Mouse (Mus musculus): ENCODE results near the gene Cd3eap. TPM values are rescaled to one million over a fixed set of nuclear protein-coding genes. Genes with fewer than 3 reads are reported as not detected.
A peak's percentile ranks its signal among the peaks of the same experiment; 100 is the strongest.

The Cd3eap gene
- polyA plus RNA-seq, 1 experiment from 2014 or later, result 30.2 TPM

DNA sequence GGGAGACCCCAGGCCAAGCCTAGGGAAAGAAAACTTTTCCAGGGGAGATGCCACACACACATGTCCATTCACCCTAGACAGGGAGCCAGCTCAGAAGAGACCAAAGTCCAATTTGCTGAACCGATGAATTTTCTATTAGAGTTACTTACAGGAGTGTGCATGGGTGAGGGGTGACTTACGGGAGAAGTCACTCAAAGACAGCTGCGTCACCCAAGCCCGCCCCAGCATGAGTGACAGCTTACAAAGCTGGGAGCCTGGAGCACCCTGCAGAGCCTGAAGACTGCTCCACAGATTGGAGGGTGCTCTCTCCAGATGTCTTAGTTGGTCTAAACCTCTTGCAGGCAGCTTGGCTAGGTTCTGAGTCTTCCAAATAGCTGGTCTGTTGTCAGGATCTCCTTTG lies 47.3 kb downstream of the Cd3eap start:
- 35% methylated on average over 4 of the region's 4 CpGs for WGBS
- H3K27me3 ChIP-seq (replicated peaks; ENCODE audit: control insufficient read depth, insufficient read depth, low read length), result peaks cover 36% of the 10 kb centered on the region
- no peak for ATAC-seq (replicated peaks; ENCODE audit: low FRiP score)

DNA sequence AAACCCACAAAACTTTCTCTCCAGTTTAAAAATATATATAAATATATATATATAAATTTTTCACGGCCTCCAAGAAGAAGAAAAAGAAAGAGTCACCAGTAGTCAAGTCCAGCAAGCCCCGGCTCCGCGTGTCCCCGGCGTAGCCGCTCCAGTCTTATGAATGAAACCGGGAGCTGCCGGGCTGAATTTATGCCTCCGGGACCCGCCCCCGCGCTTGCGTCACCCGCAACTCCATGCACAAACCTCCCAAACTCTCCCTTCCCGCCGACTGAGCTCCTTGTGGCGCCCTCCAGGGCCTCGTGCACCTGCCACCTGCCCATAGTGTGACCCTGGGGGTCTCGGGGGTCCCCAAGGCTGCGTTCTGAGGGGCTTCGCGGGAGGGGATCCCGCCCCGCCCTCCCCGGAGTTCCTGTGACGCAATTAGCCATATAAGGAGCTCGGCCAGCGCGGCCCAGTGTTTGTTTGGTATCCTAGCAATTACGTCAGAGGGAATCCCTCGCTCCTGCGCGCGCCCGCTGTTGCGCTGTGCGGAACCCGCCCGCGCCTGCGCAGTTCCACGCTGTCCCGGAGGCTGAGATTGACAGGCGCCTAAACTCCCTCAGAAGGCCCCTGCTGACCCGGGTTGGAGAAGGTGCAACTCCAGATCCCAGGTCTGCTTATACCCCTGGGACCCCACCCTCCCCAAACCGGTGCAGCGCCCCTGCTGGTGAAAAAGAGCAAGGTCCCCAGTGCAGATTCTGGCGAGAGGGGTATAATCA lies 49.2 kb downstream of the Cd3eap start, which contains the start of gene Fosb:
TSS of gene Fosb (minus strand) at position 168 of the 758 bp plus-strand sequence.
- no peak within 1 kb of the TSS for H3K27ac ChIP-seq (ENCODE audit: low read depth, low read length)
- peak; percentile 82 for ATAC-seq (replicated peaks; ENCODE audit: low FRiP score)

More for the DNA sequence above, 47.3 kb downstream of the Cd3eap start:
- Histone ChIP-seq H3K4me1 (replicated peaks; ENCODE audit: control insufficient read depth, insufficient read depth, low read length) (peaks cover 9% of the 10 kb centered on the region), H3K27ac (ENCODE audit: low read depth, low read length) (no peak overlapping the region), H3K4me3 (ENCODE audit: low read depth, low read length) (no peak overlapping the region), H3K36me3 (ENCODE audit: control insufficient read depth, insufficient read depth, low read length) (no peaks in the 10 kb centered on the region), H3K9me3 (ENCODE audit: control insufficient read depth, low read length) (no peaks in the 10 kb centered on the region), H3K4me2 (no peak overlapping the region), H3K9ac (ENCODE audit: low read depth, low read length) (no peak overlapping the region)
- DNase-seq (ENCODE audit: low spot score), result no peak

DNA sequence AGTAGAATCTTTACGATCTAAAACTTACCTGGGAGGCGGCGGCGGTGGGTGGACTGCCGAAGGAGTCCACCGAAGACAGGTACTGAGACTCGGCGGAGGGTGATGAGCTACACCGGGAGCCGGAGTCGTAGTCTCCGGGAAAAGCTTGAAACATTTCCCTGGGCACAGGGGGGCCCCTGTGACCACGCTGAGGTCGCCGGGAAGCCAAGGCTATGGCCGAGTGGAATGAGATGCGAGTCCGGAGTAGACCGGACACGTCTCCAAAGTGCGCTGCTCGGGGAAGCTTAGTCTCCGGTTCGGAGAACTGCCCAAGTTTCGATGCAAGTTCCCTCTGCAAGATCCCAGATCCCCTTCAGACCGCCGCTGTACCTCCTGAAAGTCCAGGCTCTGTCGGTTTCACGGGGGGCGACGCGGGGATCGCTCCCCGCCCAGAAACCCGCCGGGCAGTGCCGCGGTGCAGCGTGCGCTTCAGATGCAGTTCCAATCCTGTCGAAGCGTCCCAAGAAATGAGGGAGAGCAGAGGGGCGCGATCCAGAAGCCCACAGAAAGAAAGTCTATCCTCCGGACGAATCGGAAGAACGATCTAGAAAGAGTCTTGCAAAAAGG lies 49.9 kb downstream of the Cd3eap start:
- H3K4me1 ChIP-seq (replicated peaks; ENCODE audit: control insufficient read depth, insufficient read depth, low read length), result peaks cover 12% of the 10 kb centered on the region
- peak overlapping the region; percentile 51 for H3K9ac ChIP-seq (ENCODE audit: low read depth, low read length)
- H3K9me3 ChIP-seq (ENCODE audit: control insufficient read depth, low read length), result no peaks in the 10 kb centered on the region
- peak overlapping the region; percentile 69 for H3K4me3 ChIP-seq (ENCODE audit: low read depth, low read length)
- DNase-seq (ENCODE audit: low spot score) (no peak), ATAC-seq (replicated peaks; ENCODE audit: low FRiP score) (no peak)
- peak overlapping the region; percentile 100 for H3K4me2 ChIP-seq
- no peak overlapping the region for H3K27ac ChIP-seq (ENCODE audit: low read depth, low read length)
- H3K36me3 ChIP-seq (ENCODE audit: control insufficient read depth, insufficient read depth, low read length), result no peaks in the 10 kb centered on the region
- under 1% methylated on average over 48 of the region's 48 CpGs for WGBS
- peaks cover 48% of the 10 kb centered on the region for H3K27me3 ChIP-seq (replicated peaks; ENCODE audit: control insufficient read depth, insufficient read depth, low read length)

More for the DNA sequence above, 49.2 kb downstream of the Cd3eap start, which contains the start of gene Fosb:
- peak within 1 kb of the TSS; percentile 100 for H3K4me2 ChIP-seq
- H3K9ac ChIP-seq (ENCODE audit: low read depth, low read length), result peak within 1 kb of the TSS; percentile 51
- H3K9me3 ChIP-seq (ENCODE audit: control insufficient read depth, low read length), result no peaks in the 10 kb centered on the region
- whole genome bisulfite sequencing, result under 1% methylated on average over 49 of the region's 49 CpGs
- H3K36me3 ChIP-seq (ENCODE audit: control insufficient read depth, insufficient read depth, low read length), result no peaks in the 10 kb centered on the region
- DNase-seq (ENCODE audit: low spot score), result peak; percentile 96
- peaks cover 10% of the 10 kb centered on the region for H3K4me1 ChIP-seq (replicated peaks; ENCODE audit: control insufficient read depth, insufficient read depth, low read length)
- H3K4me3 ChIP-seq (ENCODE audit: low read depth, low read length), result peak within 1 kb of the TSS; percentile 69
- H3K27me3 ChIP-seq (replicated peaks; ENCODE audit: control insufficient read depth, insufficient read depth, low read length), result peaks cover 41% of the 10 kb centered on the region

DNA sequence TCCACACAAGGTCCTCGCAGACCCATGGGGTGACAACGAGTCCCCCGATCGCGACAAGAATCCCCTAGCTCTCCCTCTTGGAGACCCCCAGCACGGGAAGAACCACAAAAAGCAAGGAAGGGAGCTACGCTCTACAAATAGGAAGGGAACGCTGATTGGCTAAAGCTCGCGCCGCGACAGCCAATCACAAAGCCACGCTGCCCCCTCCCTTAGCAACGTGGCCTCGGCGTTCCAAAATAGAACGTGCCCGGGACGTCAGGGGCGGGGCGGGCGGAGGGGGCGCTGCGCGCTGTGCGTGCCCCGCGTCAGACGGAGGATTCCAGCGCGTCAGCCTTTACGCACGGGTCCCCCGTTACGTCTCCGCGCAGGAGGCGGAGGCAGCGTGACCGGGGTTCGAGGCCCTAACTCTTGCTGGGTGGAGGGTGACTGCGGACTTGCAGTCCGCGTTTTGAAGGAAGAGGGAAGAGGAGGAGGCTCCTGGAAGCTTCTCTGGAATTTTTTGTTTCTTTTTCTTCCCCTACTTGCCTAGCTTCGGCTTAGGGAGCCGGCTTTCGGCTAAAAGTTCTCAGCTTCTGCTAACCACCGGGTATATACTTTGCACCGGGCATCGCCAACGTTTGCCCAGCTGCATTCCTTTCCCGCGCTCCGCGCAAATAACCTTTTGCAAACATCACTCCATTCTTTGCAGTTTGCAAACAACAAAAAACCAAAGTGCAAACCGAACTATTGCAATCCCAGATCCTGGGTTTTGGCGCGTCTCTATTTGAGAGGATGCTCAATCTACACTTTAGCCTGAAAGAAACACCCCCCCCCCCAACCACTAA lies 50.6 kb downstream of the Cd3eap start:
- no peaks in the 10 kb centered on the region for H3K9me3 ChIP-seq (ENCODE audit: control insufficient read depth, low read length)
- H3K4me3 ChIP-seq (ENCODE audit: low read depth, low read length), result peak overlapping the region; percentile 69

DNA sequence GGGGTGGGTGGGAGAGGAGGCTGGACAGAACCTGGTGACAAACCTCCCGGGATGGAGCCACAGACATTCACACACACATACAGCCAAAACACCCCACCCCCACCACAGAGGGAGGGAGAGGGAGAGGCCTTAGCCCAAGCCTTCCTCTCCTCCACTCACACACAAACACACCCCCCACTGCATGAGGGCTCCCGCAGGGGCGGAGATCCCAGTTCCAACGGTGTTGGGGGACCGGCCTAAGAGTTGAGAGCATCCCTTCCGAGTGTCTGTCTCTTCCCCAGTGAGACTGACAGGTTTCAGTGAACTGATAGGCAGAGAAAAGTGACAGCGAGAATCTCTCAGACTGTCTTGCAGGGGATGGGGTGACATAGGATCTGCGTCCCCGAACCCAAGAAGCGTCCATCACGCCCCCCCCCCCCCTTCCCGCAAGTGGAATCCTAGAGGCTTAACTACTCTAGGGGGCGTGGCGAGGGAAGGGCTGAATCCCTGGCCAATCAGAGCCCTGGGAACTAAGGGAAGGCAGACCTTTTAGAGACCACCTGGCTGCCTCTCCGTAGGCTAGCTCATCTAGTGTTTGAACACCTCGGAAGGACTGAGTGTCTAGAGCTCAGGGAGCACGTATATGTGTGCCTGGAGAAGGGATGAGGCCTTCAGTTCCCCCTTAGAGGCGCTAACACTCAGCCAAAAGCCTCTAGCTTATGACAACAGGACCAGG lies 51.4 kb downstream of the Cd3eap start:
- H3K9me3 ChIP-seq (ENCODE audit: control insufficient read depth, low read length), result no peaks in the 10 kb centered on the region
- H3K9ac ChIP-seq (ENCODE audit: low read depth, low read length), result peak overlapping the region; percentile 63
- H3K4me2 ChIP-seq, result peak overlapping the region; percentile 100
- peaks cover 14% of the 10 kb centered on the region for H3K4me1 ChIP-seq (replicated peaks; ENCODE audit: control insufficient read depth, insufficient read depth, low read length)
- no peaks in the 10 kb centered on the region for H3K36me3 ChIP-seq (ENCODE audit: control insufficient read depth, insufficient read depth, low read length)
- ATAC-seq (replicated peaks; ENCODE audit: low FRiP score) (peak; percentile 38), DNase-seq (ENCODE audit: low spot score) (no peak)
- peak overlapping the region; percentile 46; the same call in 1 of the 2 replicates for H3K27ac ChIP-seq (ENCODE audit: low read depth, low read length)
- H3K27me3 ChIP-seq (replicated peaks; ENCODE audit: control insufficient read depth, insufficient read depth, low read length), result peaks cover 53% of the 10 kb centered on the region
- WGBS, result 5% methylated on average over 15 of the region's 18 CpGs
- peak overlapping the region; percentile 69 for H3K4me3 ChIP-seq (ENCODE audit: low read depth, low read length)

More for the DNA sequence above, 50.6 kb downstream of the Cd3eap start:
- peak; percentile 87 for ATAC-seq (replicated peaks; ENCODE audit: low FRiP score)
- Histone ChIP-seq H3K36me3 (ENCODE audit: control insufficient read depth, insufficient read depth, low read length) (no peaks in the 10 kb centered on the region), H3K4me1 (replicated peaks; ENCODE audit: control insufficient read depth, insufficient read depth, low read length) (peaks cover 14% of the 10 kb centered on the region), H3K27ac (ENCODE audit: low read depth, low read length) (peak overlapping the region; percentile 46; the same call in 1 of the 2 replicates), H3K4me2 (peak overlapping the region; percentile 100), H3K27me3 (replicated peaks; ENCODE audit: control insufficient read depth, insufficient read depth, low read length) (peaks cover 49% of the 10 kb centered on the region), H3K9ac (ENCODE audit: low read depth, low read length) (peak overlapping the region; percentile 63)
- peak; percentile 97 for DNase-seq (ENCODE audit: low spot score)
- WGBS, result under 1% methylated on average over 58 of the region's 58 CpGs

DNA sequence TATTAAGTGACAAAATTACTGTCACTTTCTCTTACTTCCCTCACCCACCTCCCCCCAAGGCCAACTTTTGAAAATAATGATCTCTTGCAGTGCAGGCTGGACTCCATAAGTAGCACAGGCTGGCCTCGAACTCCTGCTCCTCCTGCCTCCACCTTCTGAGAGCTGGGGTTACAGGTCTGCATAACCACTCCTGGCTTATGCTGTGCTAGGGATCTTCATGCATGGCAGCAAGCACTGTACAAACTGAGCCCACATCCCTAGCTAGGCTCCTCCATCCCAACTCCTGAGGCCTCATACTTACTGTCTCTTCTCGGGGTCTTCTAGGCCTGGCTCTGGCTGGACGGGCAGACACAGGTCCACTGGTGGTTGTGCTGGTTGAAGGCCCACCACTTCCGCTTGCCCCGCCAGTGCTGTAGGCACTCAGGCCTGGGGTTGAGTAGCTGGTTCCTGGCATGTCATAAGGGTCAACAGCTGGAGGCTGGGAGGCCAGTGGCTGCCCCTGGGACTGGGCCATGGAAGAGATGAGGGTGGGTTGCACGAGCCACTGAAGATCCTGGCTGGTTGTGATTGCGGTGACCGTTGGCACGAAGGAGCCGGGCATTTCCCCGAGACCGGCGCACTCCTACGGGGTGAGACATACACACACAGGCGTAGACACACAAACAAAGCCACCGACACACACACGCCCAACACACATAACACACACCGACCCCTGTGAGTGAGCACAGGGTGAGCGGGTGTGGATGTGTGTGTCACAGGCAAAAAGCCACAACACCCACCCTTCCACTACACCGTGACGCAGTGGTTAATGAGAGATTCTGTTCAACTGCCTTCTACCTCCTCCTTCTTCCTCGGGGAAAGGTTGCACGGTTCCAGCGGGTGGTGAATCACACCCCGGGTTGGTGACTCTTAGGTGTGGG lies 52.2 kb downstream of the Cd3eap start:
- Histone ChIP-seq H3K27me3 (replicated peaks; ENCODE audit: control insufficient read depth, insufficient read depth, low read length) (peaks cover 61% of the 10 kb centered on the region), H3K4me1 (replicated peaks; ENCODE audit: control insufficient read depth, insufficient read depth, low read length) (peaks cover 14% of the 10 kb centered on the region), H3K9me3 (ENCODE audit: control insufficient read depth, low read length) (no peaks in the 10 kb centered on the region), H3K4me3 (ENCODE audit: low read depth, low read length) (no peak overlapping the region; the same call in 1 of the 2 replicates), H3K4me2 (no peak overlapping the region), H3K36me3 (ENCODE audit: control insufficient read depth, insufficient read depth, low read length) (no peaks in the 10 kb centered on the region), H3K9ac (ENCODE audit: low read depth, low read length) (no peak overlapping the region), H3K27ac (ENCODE audit: low read depth, low read length) (no peak overlapping the region)
- 66% methylated on average over 25 of the region's 25 CpGs for WGBS
- no peak for ATAC-seq (replicated peaks; ENCODE audit: low FRiP score)
- DNase-seq (ENCODE audit: low spot score), result no peak

Data from liver, embryonic 11.5 days (tissue).